Mouse (Mus musculus): ENCODE measurements around the gene Stkld1. TPM values are rescaled to one million over a fixed set of nuclear protein-coding genes. Genes with fewer than 3 reads are reported as not detected.

Gene Stkld1
- polyA plus RNA-seq, 1 experiment from 2014 or later = not detected

DNA sequence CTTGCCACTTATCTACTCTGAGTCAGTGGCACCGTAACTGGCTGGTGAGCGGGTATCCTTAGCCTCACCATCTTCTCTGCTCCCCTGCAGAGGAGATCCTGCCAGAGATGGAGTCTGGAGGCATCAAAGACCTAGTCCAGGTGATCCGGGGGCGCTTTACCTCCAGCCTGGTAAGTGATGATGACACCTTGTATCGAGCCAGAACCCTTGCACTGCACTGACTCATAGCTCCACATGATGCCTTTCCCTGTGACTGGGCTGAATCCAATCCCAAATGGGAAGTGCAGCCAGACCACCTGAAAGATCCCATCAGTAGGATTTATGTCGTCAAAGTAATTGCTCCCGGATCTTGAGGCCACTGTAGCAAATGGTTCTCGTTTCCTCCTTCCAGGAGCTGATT is 19.0 kb downstream of the Stkld1 start:
- Histone ChIP-seq H3K4me3 (no peak overlapping the region), H3K36me3 (peaks cover 96% of the 10 kb centered on the region), H3K27ac (no peak overlapping the region), H3K9me3 (no peaks in the 10 kb centered on the region), H3K4me2 (replicated peaks) (no peak overlapping the region), H3K4me1 (no peaks in the 10 kb centered on the region), H3K9ac (no peak overlapping the region), H3K27me3 (no peaks in the 10 kb centered on the region)
- WGBS = 79% methylated on average over 8 of the region's 8 CpGs
- ATAC-seq (ENCODE audit: low FRiP score, low read depth) = no peak

DNA sequence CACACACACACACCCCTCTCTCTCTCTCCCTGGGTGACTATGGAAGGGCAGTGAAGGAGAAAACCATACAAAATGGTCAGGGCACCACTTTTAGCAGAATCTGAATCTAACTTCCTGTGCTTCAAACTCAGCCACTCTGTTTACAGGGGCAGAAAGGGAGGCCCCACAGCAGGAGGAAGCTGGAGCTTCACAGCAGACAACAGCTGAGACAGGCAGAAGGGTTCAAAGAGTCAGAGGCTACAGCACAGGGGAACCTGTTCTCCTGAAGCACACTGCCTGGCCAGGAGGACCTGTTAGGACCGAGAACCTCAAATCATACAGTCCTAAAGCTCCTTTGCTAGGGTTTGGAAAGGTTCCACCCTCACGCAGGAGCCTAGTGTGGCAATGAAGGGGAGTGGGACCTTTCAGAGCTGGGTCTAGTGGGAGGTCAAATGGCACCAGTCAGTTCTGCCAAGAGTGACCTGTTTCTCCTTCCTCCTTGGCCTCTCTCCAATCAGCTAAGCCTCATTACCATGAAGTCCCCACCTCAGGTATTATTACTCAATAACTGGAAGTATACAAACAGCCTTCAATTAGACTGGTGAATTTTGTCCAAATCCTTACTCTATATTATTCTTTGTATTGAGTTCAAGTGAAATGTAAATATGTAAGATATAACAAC is 21.0 kb downstream of the Stkld1 start:
- Histone ChIP-seq H3K9me3 (no peaks in the 10 kb centered on the region), H3K4me3 (no peak overlapping the region), H3K27ac (no peak overlapping the region), H3K4me2 (replicated peaks) (no peak overlapping the region), H3K9ac (no peak overlapping the region), H3K27me3 (no peaks in the 10 kb centered on the region), H3K4me1 (no peaks in the 10 kb centered on the region), H3K36me3 (peaks cover 95% of the 10 kb centered on the region)
- ATAC-seq (ENCODE audit: low FRiP score, low read depth) = no peak
- WGBS = 89% methylated on average over 2 of the region's 2 CpGs

DNA sequence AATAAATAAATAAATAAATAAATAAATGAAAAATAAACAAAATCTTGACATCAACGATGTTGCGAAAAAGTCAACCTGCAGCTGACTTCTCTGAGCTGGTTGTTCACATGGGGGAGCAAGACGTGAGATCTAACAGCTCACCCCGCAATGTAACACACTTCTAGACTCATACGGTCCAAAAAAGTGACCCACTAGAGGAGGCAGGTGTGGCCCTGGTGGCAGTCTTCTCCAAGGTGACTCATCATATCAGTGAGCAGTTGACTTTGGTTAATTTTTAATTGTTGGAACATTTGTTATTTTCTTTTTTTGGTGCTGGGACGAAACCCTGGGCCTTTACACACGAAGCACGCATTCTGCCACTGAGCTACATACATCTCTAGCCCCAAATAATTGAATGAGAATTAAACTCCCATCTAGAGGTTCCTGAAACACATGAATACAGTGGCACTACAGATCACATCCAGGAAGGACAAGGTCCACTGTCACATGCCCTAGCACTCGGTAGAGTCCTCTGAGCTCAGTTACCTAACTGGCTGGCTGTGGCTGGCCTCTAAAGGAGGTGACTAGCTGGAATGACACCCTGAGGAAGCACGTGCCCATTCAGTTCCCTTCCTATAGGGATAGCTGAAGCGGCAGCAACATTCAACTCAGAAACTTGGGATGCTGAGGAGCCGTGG is 23.1 kb downstream of the Stkld1 start:
- Histone ChIP-seq H3K9me3 (no peaks in the 10 kb centered on the region), H3K27me3 (no peaks in the 10 kb centered on the region), H3K4me3 (no peak overlapping the region), H3K4me2 (replicated peaks) (no peak overlapping the region), H3K4me1 (peaks cover 8% of the 10 kb centered on the region), H3K27ac (no peak overlapping the region), H3K36me3 (peaks cover 95% of the 10 kb centered on the region), H3K9ac (no peak overlapping the region)
- WGBS = 93% methylated on average over 12 of the region's 12 CpGs
- no peak for ATAC-seq (ENCODE audit: low FRiP score, low read depth)

DNA sequence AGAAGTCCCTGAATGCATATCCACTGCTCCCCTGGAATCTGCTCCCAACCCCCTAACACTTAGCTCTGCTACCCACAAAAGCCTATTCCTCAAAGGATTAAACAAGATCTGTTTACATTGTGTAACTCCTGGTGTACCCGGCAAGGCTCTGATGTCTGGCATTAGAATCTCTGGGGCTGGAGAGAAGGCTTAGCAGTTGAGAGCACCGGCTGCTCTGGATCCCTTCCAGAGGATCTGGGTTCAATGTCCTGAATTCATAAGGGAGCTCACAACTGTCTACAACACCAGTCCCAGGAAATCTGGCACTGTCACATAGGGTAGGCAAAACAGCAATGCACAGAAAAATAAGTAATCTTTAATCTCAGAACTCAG is 23.6 kb downstream of the Stkld1 start:
- H3K9ac ChIP-seq = no peak overlapping the region
- H3K4me2 ChIP-seq (replicated peaks) = no peak overlapping the region
- H3K4me3 ChIP-seq = no peak overlapping the region
- H3K4me1 ChIP-seq = peaks cover 12% of the 10 kb centered on the region
- H3K27me3 ChIP-seq = no peaks in the 10 kb centered on the region
- H3K27ac ChIP-seq = no peak overlapping the region
- ATAC-seq (ENCODE audit: low FRiP score, low read depth) = no peak
- H3K9me3 ChIP-seq = no peaks in the 10 kb centered on the region
- peaks cover 95% of the 10 kb centered on the region for H3K36me3 ChIP-seq
- WGBS = 86% methylated on average over 2 of the region's 2 CpGs

DNA sequence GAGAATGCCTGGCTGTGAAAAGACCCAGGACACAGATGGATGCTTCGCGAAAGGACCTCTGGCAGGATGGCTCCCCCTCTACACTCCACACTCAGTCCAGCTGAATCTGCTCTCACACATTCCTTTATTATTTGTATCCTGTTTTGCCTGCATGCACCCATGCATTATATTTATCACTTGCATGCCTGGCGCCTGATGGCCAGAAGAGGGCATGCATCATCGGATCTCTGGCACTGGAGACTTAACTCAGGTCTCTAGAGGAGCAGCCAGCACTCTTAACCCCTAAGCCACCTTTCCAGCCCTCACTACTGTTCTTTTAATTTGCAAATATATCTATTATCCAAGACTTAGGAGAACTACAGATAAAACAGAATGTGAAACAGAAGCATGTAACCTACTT is 26.9 kb downstream of the Stkld1 start:
- Histone ChIP-seq H3K4me2 (replicated peaks) (no peak overlapping the region), H3K4me1 (peaks cover 25% of the 10 kb centered on the region), H3K27me3 (no peaks in the 10 kb centered on the region), H3K4me3 (no peak overlapping the region), H3K9ac (peak overlapping the region; percentile 25; the same call in 1 of the 2 replicates), H3K36me3 (peaks cover 62% of the 10 kb centered on the region), H3K27ac (no peak overlapping the region), H3K9me3 (no peaks in the 10 kb centered on the region)
- no peak for ATAC-seq (ENCODE audit: low FRiP score, low read depth)
- 75% methylated on average over 4 of the region's 4 CpGs for WGBS

DNA sequence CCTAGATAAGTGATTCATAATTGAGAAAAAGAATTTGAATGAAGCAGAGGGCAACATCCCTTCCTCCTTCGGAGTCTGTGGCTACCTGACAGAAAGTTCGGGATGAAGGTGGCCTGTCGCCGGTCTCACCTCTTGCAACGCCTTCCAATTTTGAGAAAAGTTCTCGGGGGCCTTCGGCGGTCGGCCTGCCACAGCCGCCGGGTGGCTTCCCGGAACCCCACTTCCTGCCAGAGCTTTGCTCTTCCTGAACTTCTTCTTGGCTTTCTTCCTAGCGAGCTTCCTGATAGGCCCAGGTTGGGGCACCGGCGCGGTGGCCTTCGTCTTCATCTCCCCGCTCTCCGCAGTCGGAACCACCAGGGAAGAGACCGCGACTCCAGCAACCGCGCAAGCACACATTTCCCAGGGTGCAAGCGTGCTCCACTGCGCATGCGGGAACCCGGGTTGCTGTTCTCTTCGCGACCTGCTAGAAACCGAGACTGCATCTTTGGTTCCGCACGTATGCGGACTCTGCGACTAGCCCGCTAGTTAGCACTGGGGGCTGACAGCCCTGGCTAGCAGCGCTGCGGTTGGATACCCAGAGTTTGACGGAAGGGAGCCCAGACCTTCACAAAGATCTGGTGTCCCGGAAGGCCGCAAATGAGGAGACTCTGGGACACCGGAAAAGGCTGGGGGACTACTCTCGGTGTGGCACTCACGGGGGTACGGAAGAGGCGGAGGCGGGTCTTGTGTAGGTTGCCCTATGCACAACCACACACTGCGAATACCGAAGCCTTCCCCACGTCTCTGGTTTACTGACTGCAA is 30.3 kb downstream of the Stkld1 start, which contains the start of gene Rexo4:
Rexo4 (minus strand) TSS at position 464 of the 801 bp plus-strand sequence.
- Histone ChIP-seq H3K4me1 (peaks cover 25% of the 10 kb centered on the region), H3K36me3 (peaks cover 30% of the 10 kb centered on the region), H3K27me3 (no peaks in the 10 kb centered on the region), H3K4me3 (peak within 1 kb of the TSS; percentile 80), H3K9me3 (no peaks in the 10 kb centered on the region), H3K27ac (peak within 1 kb of the TSS; percentile 98), H3K4me2 (replicated peaks) (peak within 1 kb of the TSS; percentile 71), H3K9ac (peak within 1 kb of the TSS; percentile 90)
- WGBS = under 1% methylated on average over 50 of the region's 50 CpGs
- ATAC-seq (ENCODE audit: low FRiP score, low read depth) = peak; percentile 96

DNA sequence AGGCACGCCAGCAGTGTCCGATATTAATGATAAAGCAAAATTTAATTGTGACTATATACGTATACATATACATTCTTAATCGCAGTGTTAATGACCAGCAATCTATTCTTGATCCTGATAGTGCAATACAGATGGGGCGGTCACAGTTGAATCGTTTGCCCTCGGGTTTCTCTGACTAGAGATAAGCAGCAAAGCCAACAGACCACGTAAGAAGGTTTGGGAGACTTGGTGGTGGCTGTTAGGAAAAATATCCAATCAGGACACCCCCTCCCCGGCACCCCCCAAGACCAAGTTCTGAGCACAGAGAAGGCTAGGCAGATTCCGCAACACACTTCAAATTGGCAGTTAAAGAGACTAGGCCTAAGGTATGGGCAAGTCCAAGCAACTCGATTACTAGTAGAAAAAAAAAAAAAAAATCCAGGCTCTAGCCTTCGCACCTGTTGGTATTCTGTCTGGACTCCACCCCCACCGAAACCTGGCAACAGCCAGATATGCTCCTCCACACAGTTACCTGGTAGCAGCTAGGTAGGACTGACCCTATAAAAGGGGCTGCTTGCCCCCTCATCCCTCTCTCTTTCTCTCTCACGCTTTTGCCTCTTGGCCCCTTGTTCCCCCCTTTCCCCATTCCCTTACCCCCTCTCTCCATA is 31.0 kb downstream of the Stkld1 start:
- Histone ChIP-seq H3K4me1 (peaks cover 25% of the 10 kb centered on the region), H3K36me3 (peaks cover 25% of the 10 kb centered on the region), H3K27ac (peak overlapping the region; percentile 98), H3K9me3 (no peaks in the 10 kb centered on the region), H3K9ac (peak overlapping the region; percentile 90), H3K4me2 (replicated peaks) (peak overlapping the region; percentile 71), H3K4me3 (peak overlapping the region; percentile 80), H3K27me3 (no peaks in the 10 kb centered on the region)
- no peak for ATAC-seq (ENCODE audit: low FRiP score, low read depth)
- 14% methylated on average over 14 of the region's 14 CpGs for WGBS

DNA sequence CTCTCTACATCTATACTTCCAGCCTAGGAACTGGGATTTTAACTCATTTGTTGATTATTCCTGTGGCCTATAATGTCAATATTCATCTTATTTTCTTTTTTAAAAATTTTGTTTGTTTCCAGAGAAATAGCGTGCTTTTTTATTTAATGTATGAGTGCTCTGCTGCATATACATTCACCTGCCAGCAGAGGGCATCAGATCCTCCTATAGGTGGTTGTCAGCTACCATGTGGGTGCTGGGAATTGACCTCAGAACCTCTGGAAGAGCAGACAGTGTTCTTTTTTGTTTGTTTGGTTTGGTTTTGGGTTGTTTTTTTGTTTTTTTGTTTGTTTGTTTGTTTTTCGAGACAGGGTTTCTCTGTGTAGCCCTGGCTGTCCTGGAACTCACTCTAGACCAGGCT is 33.4 kb downstream of the Stkld1 start:
- Histone ChIP-seq H3K27me3 (no peaks in the 10 kb centered on the region), H3K4me2 (replicated peaks) (no peak overlapping the region), H3K4me3 (no peak overlapping the region), H3K9me3 (no peaks in the 10 kb centered on the region), H3K9ac (no peak overlapping the region), H3K36me3 (peaks cover 2% of the 10 kb centered on the region), H3K4me1 (peaks cover 15% of the 10 kb centered on the region), H3K27ac (no peak overlapping the region)
- ATAC-seq (ENCODE audit: low FRiP score, low read depth) = no peak
- 75% methylated on average over 2 of the region's 2 CpGs for WGBS

DNA sequence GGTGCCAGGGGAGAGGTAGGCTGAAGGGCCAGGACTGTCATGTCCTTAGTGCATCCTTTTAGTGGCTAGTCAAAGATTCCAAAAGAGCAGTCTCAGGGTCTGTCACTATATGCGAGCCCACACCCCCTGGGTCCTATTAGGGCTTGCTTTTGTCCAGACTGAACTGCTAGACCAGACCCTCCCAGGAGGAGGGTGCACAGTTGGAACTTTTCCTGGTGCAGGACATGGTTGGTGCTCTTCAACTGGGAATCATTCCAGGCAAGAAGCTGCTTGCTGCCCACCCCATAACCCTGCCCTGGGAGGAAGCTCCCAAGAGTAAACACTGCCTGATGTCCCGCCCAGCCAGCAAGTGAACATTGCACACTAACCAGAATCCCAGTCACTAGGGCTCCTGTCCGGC is 39.3 kb downstream of the Stkld1 start, which contains the start of gene Adamts13:
Adamts13 (plus strand) TSS at position 301 of the 400 bp plus-strand sequence.
- Histone ChIP-seq H3K9me3 (no peaks in the 10 kb centered on the region), H3K9ac (0 out of 2 replicates have a peak within 1 kb of the TSS, but pooled peaks have one; percentile 39), H3K4me1 (no peaks in the 10 kb centered on the region), H3K4me2 (replicated peaks) (peak within 1 kb of the TSS; percentile 30; the same call in 1 of the 2 replicates), H3K4me3 (no peak within 1 kb of the TSS), H3K36me3 (no peaks in the 10 kb centered on the region), H3K27me3 (no peaks in the 10 kb centered on the region), H3K27ac (no peak within 1 kb of the TSS)
- ATAC-seq (ENCODE audit: low FRiP score, low read depth) = no peak
- WGBS = 71% methylated on average over 3 of the region's 3 CpGs

DNA sequence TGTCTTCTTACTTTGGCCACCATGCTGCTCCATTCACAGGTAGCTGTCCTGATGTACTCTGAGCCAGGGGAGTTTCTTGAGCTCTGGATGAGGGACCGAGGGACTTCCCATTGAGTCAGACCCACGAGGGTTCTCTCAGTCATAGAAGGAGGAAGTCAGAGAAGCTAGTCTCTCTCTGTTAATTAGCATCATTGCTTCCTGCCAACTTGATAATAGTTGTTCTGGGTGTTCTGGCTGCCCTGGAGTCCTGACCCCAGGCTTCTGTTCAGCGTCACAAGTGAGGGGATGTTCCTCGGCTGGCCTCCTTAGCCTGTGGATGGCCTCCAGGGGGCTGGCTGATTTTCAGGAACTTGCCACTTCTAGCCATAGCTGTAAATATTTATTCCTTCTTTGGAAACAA is 40.1 kb downstream of the Stkld1 start:
- no peak overlapping the region for H3K9ac ChIP-seq
- 26% methylated on average over 4 of the region's 4 CpGs for WGBS
- no peak overlapping the region for H3K4me3 ChIP-seq
- no peak for ATAC-seq (ENCODE audit: low FRiP score, low read depth)
- H3K27me3 ChIP-seq = no peaks in the 10 kb centered on the region
- H3K36me3 ChIP-seq = no peaks in the 10 kb centered on the region
- no peaks in the 10 kb centered on the region for H3K4me1 ChIP-seq
- no peak overlapping the region for H3K27ac ChIP-seq
- H3K9me3 ChIP-seq = no peaks in the 10 kb centered on the region
- H3K4me2 ChIP-seq (replicated peaks) = no peak overlapping the region

DNA sequence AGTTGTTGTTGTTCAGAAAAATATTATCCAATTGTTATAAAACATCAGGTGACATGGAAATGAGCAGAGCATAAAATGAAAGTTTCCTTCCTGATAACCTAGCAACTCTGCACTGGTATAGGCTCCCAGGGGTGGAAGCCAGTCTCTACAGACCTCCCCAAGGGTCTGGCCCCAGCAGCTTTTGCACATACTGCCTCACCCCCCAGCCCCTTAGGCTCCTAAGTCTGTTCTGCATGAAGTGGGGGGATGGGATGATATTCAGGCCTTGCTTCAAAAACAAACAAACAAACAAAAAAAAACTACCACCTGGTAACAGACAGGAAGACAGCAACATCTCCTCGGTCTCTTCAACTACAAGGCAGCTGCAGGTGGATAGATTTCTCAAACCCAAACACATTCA is 46.5 kb downstream of the Stkld1 start:
- H3K4me3 ChIP-seq = no peak overlapping the region
- H3K27me3 ChIP-seq = peaks cover 7% of the 10 kb centered on the region; the same call in 1 of the 2 replicates
- ATAC-seq (ENCODE audit: low FRiP score, low read depth) = no peak
- H3K9ac ChIP-seq = no peak overlapping the region
- no peak overlapping the region for H3K4me2 ChIP-seq (replicated peaks)
- H3K27ac ChIP-seq = no peak overlapping the region
- H3K4me1 ChIP-seq = no peaks in the 10 kb centered on the region
- no peaks in the 10 kb centered on the region for H3K36me3 ChIP-seq
- H3K9me3 ChIP-seq = no peaks in the 10 kb centered on the region
- WGBS = 85% methylated on average over 1 of the region's 1 CpGs

DNA sequence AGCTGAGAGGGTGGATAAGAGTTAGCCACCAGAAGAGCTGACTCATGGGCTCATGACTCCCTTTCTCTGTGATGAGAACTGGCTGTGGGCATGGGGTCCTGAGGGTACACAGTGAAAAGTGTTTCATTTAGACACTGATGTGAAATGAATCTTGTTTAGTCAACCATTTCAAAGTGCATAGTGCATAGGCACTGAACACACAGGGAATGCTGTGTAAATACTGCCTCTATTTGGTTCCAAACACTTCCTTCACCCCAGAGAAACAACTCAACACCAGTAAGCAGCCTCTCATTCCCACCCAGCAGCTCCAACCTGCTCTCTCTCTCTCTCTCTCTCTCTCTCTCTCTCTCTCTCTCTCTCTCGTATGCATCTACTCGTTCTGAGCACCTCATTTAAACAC is 50.3 kb downstream of the Stkld1 start:
- H3K36me3 ChIP-seq = no peaks in the 10 kb centered on the region
- no peak overlapping the region for H3K4me3 ChIP-seq
- no peak overlapping the region for H3K4me2 ChIP-seq (replicated peaks)
- no peaks in the 10 kb centered on the region for H3K4me1 ChIP-seq
- ATAC-seq (ENCODE audit: low FRiP score, low read depth) = no peak
- H3K27me3 ChIP-seq = peaks cover 7% of the 10 kb centered on the region; the same call in 1 of the 2 replicates
- no peak overlapping the region for H3K27ac ChIP-seq
- WGBS = 63% methylated on average over 2 of the region's 2 CpGs
- no peaks in the 10 kb centered on the region for H3K9me3 ChIP-seq
- no peak overlapping the region for H3K9ac ChIP-seq

Data from limb, embryonic 13.5 days (tissue).